Mouse (Mus musculus) heart, adult 10 weeks (tissue): ENCODE data around the gene Rbm26. TPM values are rescaled to one million over a fixed set of nuclear protein-coding genes. Genes with fewer than 3 reads are reported as not detected.

Experiments
- polyA plus RNA-seq: library from polyadenylated mRNA; stranded (reverse); fragments of 350-450 nt; fragmentation: Illumina TruSeq; extraction: RNeasy Lipid Tissue Mini Kit (QIAGEN cat#74804); gene quantifications from one replicate; pipeline ENCODE4 v1.2.3, GENCODE M21; 2014; ENCODE audit warnings: low read depth, low replicate concordance

The Rbm26 gene
- 22.0 TPM for polyA plus RNA-seq

GRCm38 (mm10) chr14:105177238-105177693, at the start of gene Rbm26:
Gene Rbm26 (minus strand): TSS chr14:105177327.

Other genes starting within 250 kb of the Rbm26 start
- 14.2 TPM for gene Ndfip2, start 81.2 kb upstream of the Rbm26 start, polyA plus RNA-seq